Mouse (Mus musculus): Measurements from ENCODE around the gene Tifa.

DNA sequence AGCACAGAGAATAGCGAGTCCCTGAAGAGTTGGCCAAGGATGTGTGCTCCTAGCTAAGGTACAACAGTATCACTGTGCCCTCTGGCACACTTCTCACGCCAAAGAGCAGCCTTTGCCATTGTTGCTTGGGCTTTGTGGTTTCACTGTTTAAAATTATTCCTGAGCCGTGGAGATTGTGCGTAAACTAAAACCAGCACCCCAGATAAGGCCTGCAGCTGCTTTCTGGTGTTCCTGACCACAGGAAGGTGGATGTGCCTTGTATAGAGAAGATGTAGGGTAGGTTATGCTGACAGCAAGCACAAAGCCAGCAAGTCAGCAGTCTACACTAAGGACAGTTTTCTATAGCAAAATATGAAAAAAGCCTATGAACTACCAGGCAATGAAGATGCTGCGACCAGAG, 31.6 kb downstream of the Tifa start:
- TF ChIP-seq CTCF (conservative IDR thresholded peaks at IDR 0.05 in 1 of 2, IDR thresholded peaks at IDR 0.05 in 1 of 2; ENCODE audit: low read depth in 2 of 2, low read length in 2 of 2) (no peak), IRF4 (IDR thresholded peaks at IDR 0.05; ENCODE audit: low read depth, low read length) (no peak), ZNF384 (IDR thresholded peaks at IDR 0.05; ENCODE audit: low read depth, low read length) (no peak), NELFE (IDR thresholded peaks at IDR 0.05; ENCODE audit: low read depth, low read length) (no peak), ELF1 (IDR thresholded peaks at IDR 0.05; ENCODE audit: low read depth, low read length) (no peak), JUND (conservative IDR thresholded peaks at IDR 0.05; ENCODE audit: low read depth, low read length) (no peak), POLR2A (IDR thresholded peaks at IDR 0.05; ENCODE audit: low read depth, low read length) (no peak), RCOR1 (conservative IDR thresholded peaks at IDR 0.05; ENCODE audit: low read depth, low read length) (no peak), MAZ (IDR thresholded peaks at IDR 0.05; ENCODE audit: low read depth, low read length) (no peak)

Measured in CH12.LX (cell line).